Mouse (Mus musculus) ovary, postnatal 10 days (tissue): ENCODE measurements around the gene Hcfc1.

Source experiments
- DNase-seq: peaks from one replicate; pipeline ENCODE4 v3.0.0; 2022; ENCODE audit warnings: low spot score

The Hcfc1 gene

DNA sequence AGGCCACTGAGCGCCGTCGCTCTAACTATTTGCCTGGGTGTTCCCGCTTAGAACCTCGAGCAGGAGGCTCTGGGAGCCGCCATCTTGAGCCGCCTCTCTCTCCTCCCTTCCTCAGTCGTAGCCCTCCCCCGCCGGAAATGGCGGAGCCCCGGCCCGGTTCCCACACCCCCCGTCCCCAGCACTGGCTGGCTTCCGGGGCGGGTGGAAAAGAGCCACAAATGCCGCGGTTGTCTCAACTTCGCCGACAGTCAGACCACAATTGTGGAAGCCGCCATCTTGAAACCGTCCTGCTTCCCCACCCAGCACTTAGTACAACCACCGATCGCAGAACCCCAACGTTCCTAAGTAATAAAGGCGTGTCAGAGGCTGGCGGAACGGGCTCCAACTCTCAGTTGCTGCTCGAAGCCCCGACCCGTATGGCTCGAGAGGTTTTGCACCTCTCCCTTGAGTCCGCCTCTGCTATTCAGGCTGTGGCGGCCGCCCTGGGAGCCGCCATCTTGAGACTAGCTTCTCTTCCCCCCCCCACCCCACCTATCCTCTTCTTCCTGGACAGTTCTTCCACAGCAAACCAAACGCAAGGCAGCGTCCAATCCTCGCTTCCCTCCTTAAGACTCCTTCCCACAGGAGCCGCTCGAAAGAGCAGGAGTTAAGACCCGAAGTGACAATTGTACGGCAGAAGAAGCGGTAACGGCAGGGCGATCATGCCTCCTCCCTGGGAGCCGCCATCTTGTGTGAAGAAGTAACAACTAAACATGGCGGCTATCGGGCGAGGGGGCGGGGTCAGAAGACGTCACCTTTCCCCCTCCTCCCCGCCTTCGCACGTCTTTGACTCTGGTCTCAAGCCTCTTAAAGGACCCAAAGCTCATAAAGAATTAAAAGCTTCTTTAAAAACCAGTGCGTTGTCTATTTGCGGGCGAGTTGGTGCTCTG is at the start of gene Hcfc1:
Gene Hcfc1, minus strand, starts transcription at position 110 of the 929 bp plus-strand sequence.
- peak; percentile 69 for DNase-seq

- no peak for DNase-seq
Observed at GRCm38 (mm10) chrX:74014597-74014996, 48.4 kb upstream of the Hcfc1 start.

- no peak for DNase-seq
Observed at GRCm38 (mm10) chrX:74008063-74008462, 41.9 kb upstream of the Hcfc1 start.

- DNase-seq, result no peak
Observed at GRCm38 (mm10) chrX:74006401-74006800, 40.2 kb upstream of the Hcfc1 start.

DNA sequence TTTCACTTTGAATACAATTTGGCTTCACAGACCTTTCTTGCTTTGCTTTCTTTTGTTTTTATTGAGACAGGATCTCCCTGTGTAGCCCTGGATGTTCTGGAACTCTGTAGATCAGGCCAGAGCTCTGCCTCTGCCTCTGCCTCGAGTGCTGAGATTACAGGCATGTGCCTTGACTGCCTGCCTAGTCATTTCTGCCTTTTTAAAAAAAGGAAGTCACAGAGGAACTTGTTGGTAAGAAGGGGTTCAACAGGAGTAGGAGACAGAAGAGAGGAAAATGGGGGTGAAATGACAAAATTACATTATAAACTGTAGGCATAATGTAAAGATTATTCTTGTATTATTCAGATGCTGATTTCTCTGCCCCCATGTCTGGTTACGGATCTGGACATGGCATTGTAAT is 37.5 kb upstream of the Hcfc1 start:
- DNase-seq, result no peak

DNA sequence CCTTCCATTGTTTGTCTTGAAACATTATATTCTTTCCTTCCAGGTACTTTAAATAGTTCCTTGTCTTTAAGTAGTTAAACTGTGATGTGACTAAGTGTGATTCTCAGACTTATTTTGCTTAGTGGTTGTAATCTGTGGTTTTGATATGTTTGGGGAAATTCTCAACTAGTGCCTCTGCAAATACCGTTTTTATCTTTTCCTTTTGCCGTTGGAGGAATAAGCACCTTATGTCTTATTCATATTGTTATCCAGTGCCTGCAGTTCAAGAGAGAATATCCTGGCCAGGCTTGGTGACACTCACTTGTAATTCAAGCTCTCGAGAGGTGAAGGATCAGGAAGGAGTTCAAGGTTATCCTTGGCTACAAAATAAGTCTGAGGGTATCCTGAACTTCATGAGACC is 34.9 kb upstream of the Hcfc1 start:
- DNase-seq, result no peak

DNA sequence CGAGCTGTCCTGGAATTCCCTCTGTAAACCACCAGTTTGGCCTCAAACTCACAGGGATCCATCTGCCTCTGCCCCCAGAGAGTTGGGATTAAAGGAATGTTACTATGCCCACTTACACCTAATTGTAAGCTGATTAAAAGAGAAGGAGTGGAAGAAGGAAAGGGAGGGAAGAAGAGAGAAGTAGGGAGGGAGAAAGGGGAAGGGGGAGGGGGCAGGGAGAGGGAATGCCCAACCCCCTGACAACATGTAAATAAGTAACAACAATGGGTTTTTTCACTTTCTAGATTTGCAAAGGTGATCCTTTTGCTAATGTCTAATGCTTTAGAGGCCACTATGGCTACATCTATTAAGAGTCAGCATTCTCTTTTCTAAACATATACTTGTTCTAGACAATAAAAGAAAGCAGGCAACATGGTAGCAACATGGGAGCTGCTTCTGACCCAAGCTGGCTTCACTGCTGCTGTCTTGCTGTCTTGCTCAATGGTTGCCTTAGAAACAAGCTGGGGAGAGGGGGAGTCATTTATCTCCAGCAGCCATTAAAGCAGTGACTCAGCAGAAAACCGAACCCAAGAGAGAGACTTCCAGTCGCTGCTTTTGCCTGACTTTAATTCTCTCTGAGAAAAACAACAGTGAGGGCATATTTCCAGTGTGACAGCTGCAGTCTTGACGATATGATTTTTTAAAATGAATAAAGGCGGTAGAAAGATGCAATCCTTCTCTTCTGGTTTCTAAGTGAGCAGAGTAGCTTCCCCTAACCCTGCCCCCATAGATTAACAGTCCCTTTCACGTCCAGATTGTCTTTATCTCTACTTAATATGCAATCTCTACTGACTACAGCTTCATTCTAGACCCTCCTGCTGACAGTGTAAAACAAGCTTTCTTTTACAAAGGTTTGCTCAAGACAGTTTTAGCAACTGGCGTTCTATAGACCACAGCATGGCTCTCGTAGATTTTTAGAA is 33.0 kb upstream of the Hcfc1 start:
- DNase-seq, result no peak

- no peak for DNase-seq
Observed at GRCm38 (mm10) chrX:73977783-73978182, 11.6 kb upstream of the Hcfc1 start.

DNA sequence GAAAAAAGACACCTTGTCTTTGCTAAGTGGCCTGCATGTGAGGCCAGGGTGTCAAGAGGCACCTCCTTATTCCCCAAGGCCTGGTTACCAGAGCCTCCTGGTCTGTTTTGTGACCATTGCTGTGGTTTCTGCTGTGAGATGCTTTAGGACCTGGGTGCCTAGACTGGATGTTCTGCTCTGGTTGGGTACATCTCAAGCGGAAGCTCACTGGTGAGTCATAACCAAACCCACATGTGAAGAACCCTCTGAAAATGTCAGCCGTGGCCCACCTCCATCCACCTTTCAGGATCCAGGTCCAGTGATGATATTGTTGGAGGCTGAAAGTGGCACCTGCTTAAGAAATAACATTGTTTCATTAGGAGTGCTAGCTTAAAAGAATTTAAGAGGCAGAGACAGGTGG is 10.1 kb upstream of the Hcfc1 start:
- DNase-seq, result no peak

- DNase-seq, result no peak
Observed at GRCm38 (mm10) chrX:73972774-73973173, 6.6 kb upstream of the Hcfc1 start.

DNA sequence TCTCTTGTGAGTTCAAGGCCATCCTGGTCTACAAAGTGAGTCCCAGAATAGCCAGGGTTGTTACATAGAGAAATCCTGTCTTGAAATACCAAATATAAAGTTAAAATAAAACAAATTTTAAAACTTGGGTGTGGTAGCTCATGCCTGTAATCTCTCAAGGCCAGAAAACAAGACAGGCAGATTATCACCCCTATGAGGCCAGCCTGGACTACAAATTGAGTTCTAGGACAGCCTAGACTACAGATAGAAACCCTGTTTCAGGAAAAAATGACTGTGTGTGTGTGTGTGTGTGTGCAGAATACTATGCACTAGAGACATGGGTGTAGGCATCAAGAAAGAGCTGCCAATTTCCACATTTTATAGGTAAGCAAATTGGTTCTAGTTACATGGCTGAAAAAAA is 4.6 kb upstream of the Hcfc1 start:
- DNase-seq, result no peak

DNA sequence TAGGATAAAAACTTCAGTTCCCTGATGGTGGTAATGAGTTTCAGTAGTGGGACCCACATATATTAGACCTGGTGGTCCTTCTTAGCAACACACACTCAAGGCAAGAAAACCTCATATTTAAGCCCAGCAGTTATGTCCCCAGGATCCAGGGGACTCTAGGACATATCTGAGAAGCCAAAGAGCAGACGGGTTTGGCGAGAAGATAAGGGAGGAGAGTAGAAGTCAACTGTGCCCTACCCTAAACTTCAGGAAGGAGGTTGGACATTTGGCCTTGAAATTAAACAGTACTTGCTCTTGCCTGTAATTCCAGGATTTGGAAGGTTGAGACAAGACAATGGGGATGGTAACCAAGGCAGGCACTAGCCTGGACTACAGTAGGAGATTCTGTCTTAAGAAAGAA is 3.6 kb upstream of the Hcfc1 start:
- no peak for DNase-seq

GRCm38 (mm10) chrX:73969167-73969566 is 3.0 kb upstream of the Hcfc1 start:
- DNase-seq, result no peak

DNA sequence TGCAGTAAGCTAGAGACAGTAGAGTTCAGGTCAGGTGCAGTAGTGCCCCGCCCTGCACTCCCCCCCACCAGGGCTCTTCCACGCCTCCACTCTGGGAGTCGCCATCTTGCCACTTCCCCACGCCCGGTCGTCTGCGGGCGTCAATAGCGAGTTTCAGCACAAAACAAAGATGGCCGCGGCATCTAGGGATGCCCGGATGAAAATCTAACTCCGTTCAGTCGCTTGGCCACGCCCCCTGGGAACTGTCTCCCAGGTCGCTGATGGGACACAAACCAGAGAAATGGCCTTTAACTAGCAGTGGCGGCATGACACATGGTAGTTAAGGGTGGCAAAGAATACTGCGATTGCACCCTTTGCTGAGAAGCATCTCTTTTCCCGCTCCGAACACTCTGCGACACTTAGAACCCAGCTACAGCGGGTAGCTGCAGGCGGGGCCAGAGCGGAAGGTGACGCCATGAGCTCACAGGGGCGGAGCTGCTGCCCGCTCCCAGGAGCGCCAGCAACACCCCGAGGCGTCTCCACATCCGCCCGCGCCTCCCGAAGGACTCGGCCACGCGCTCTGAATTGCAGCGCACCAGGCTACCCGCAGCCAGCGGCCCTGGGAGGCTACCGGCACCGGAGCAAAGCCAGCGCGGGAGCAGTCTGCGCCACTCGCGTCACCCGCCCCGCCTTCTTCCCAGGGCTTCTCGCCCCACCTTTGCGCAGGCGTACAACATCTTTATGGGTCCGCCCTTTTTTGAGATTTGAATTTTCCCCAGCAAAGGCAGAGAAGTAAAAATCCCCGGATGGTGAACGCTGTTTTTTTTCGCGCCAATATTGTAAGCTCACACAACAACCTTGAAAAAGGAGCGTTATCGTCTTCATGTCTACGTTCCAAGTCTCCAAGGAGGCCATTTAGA is 1.3 kb upstream of the Hcfc1 start:
- peak; percentile 65 for DNase-seq

DNA sequence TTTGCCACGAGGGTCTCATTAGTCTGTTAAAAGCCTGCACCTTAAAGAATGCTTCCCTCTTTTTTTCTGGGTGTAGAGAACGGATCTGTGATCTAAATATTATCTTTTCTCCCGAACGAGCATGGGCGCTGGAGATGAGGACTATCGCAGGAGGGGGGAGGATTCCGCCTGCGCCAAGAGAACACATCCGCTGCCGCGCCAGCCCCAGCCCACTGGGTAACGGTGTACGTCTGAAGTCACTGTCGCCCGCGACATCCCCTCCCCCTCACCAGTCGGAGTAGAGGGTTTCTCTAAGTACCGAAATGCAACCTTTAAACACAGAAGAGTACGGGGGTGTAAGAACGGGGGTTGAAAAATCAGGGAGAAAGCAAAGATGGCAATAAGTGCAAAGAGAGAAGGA is 850 bp downstream of the Hcfc1 start:
- DNase-seq, result no peak

DNA sequence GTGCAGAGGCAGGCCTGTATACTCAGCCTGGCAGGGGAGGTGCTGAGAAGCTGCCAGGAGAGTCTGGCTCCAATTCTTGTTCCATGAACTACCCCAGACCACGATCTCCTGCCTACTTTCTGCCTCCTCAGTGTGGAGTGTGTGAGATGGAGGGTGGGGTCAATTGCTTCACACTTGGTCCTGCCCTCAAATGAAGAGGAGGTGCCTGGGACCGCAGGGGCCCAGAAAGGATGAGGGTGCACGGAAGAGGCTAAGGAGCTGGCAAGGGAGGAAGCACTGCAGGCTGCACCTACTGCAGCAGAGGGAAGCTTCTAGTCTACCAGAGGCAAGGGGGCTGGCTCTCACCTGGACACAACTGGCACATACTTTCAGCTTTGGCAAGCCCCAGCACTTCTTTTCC is 1.8 kb downstream of the Hcfc1 start:
- no peak for DNase-seq

DNA sequence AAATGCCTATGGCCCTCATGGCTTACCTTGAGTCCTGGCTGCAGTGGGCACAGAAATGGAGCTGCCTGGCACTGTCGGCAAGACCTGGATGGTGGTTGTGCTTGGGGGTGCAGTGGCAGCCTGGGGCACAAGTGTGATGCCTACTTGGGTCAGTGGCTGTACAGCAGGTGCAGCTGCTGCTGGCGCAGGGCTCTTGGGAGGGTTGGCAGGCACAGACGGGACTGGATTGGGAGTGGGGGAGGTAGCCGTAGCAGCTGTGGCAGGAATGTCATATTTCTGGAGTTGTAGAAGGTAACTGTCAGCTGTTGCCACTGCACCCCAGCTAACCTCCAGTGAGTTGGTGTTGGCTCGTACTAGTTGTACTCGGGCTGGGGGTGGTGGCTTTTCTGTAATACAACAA is 11.2 kb downstream of the Hcfc1 start:
- DNase-seq, result no peak

DNA sequence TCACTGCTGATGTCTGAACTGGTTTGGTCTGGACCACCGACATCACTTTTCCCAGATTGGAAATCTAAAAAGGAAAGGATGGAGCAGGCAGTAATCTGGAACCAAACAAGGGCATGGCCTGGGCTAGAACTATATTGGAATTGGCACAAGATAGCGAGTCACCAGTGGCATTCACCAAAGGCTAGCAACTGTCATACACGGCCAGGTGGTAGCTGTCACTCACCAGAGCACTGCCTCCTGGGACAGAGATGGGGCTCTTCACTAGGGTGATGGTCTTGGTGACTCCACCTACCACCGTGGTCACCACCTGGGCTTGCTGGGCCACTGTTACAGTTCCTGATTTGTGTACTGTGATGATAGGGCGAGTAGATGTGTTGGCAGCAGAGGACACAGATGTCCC is 13.6 kb downstream of the Hcfc1 start:
- DNase-seq, result no peak

DNA sequence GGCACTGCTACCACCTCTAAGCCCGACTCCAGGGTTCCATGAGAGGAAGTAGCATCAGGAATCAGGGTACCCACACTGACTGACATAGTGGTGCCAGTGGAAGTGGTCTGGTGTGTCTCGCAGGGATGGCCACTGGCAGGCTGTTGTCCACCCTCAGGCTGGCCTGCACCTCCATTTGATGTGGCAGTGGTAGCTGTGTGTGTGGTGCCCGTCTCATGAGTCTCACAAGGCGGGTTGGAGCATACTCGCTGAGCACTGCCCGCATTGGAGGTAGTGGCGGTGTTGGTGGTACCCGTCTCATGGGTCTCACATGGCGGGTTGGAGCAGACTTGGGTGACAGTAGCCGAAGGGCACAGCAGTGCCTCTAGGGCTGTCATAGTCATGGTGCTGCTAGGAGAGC is 16.8 kb downstream of the Hcfc1 start:
- DNase-seq, result no peak

DNA sequence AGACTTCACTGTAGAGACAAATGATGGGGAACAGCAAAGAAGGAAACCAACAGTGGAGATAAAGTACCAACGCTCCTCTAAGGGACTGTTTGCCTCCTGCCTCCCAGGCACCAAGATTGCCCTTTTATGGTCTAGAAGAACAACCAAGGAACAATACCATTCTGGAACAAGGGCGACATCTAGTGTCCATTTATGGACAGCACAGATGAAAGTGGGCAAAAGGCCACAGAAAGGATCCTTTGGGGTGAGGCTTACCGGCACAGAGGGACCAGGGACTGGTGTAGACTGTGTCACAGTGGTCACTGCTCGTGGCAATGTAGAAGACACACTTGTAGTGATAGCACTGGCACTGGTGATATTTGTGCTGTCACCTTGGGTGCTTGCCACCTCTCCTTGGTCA is 17.5 kb downstream of the Hcfc1 start:
- DNase-seq, result no peak

GRCm38 (mm10) chrX:73946896-73947295 is 19.3 kb downstream of the Hcfc1 start:
- DNase-seq, result no peak

- no peak for DNase-seq
Observed at GRCm38 (mm10) chrX:73942294-73942693, 23.9 kb downstream of the Hcfc1 start.
